Mouse (Mus musculus): ENCODE data around the gene Itgb1bp1. TPM values are rescaled to one million over a fixed set of nuclear protein-coding genes. Genes with fewer than 3 reads are reported as not detected.
A peak's percentile ranks its signal among the peaks of the same experiment; 100 is the strongest.

Gene Itgb1bp1
- polyA plus RNA-seq, 1 experiment from 2014 or later: 40.3 TPM

DNA sequence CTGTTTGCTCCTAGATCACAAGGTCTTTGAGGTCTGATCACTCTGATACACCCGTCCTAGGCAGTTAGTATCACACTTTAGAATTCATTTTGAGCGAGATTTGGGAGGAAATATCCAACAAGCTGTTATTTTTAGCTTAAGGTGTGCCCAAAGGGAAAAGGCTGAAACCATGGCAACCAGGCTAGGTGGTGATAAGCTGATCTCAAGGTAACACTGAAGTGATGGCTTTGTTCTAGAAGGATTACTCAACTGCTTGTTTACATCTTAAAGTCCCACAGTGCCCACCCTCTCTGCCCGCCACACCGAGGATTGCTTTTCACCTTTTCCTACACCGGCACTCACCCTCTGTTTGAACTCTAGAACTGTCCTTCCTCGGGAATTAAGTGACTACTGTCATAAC is 3.6 kb upstream of the Itgb1bp1 start:
- Histone ChIP-seq H3K9ac (replicated peaks) (no peak overlapping the region), H3K9me3 (no peaks in the 10 kb centered on the region), H3K36me3 (peaks cover 50% of the 10 kb centered on the region), H3K4me1 (replicated peaks) (peaks cover 28% of the 10 kb centered on the region), H3K27me3 (no peaks in the 10 kb centered on the region), H3K4me3 (replicated peaks) (no peak overlapping the region), H3K4me2 (replicated peaks) (no peak overlapping the region), H3K27ac (no peak overlapping the region)
- ATAC-seq: no peak
- 91% methylated on average over 6 of the region's 6 CpGs for WGBS

GRCm38 (mm10) chr12:21288716-21289395 is 2.8 kb upstream of the Itgb1bp1 start:
- Histone ChIP-seq H3K27me3 (no peaks in the 10 kb centered on the region), H3K9me3 (no peaks in the 10 kb centered on the region), H3K9ac (replicated peaks) (no peak overlapping the region), H3K27ac (no peak overlapping the region), H3K4me3 (replicated peaks) (no peak overlapping the region), H3K36me3 (peaks cover 43% of the 10 kb centered on the region), H3K4me1 (replicated peaks) (peaks cover 30% of the 10 kb centered on the region), H3K4me2 (replicated peaks) (no peak overlapping the region)
- no peak for ATAC-seq
- 96% methylated on average over 3 of the region's 3 CpGs for WGBS

DNA sequence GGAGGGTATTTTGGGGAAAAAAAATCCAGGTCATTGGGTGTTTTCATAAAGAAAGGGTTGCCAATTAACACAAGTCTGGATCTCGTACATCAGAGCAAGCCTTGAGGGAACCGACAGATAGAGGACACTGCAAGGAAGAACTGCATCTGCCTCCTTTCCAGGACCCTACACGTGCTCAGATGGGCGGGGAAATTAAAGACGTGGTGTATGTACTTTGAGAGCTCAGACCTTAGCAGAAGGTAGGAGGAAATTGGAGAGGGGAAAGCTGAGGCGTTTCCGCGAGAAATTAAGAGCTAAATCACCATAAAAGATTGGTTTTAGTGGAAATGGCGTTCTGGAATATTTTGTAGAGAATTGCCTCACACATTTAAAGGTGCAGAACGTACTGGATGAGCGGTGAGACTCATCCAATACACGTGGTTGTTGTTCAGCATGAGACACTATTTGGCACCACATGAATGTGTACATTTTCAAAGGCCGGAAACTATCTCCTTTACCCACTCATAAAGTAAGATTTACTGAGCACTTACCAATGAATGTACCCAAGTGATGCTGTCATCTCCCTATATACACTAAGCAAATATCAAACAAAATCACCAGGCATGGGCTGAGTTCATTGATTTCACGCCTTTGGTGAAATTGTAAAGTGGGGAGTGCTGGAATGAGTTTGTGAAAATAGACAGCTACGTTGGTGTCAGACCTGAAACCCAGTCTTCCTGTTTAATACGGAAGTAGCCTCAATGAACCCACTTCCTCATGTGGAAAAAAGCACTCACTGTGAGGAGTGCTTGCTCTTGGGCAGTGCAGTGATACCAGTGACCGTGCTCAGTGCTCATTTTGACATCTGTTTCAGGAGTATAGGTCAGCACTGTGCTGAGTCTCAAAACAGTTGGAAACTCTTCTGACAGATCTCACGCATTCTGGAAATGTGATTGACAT is 897 bp upstream of the Itgb1bp1 start:
- Histone ChIP-seq H3K9me3 (no peaks in the 10 kb centered on the region), H3K4me1 (replicated peaks) (peaks cover 30% of the 10 kb centered on the region), H3K27ac (peak overlapping the region; percentile 90), H3K36me3 (peaks cover 24% of the 10 kb centered on the region), H3K9ac (replicated peaks) (peak overlapping the region; percentile 82), H3K4me2 (replicated peaks) (peak overlapping the region; percentile 78), H3K4me3 (replicated peaks) (peak overlapping the region; percentile 71), H3K27me3 (no peaks in the 10 kb centered on the region)
- 37% methylated on average over 18 of the region's 18 CpGs for WGBS
- ATAC-seq: peak; percentile 38; the same call in 1 of the 2 replicates

- peak; percentile 15 for ATAC-seq
- Histone ChIP-seq H3K27me3 (no peaks in the 10 kb centered on the region), H3K4me2 (replicated peaks) (peak overlapping the region; percentile 69), H3K27ac (peak overlapping the region; percentile 83), H3K36me3 (peaks cover 11% of the 10 kb centered on the region; the same call in 1 of the 2 replicates), H3K4me3 (replicated peaks) (peak overlapping the region; percentile 71), H3K4me1 (replicated peaks) (peaks cover 30% of the 10 kb centered on the region), H3K9ac (replicated peaks) (peak overlapping the region; percentile 78), H3K9me3 (no peaks in the 10 kb centered on the region)
- under 1% methylated on average over 47 of the region's 47 CpGs for WGBS
These were observed 409 bp downstream of the Itgb1bp1 start for GRCm38 (mm10) chr12:21285508-21286242.

GRCm38 (mm10) chr12:21284761-21285441 is 1.2 kb downstream of the Itgb1bp1 start, which contains the start of gene Cpsf3:
Gene Cpsf3 (plus strand): TSS chr12:21285391.
- Histone ChIP-seq H3K9me3 (no peaks in the 10 kb centered on the region), H3K4me1 (replicated peaks) (peaks cover 30% of the 10 kb centered on the region), H3K4me2 (replicated peaks) (peak within 1 kb of the TSS; percentile 78), H3K36me3 (0 out of 2 replicates have a peak, but pooled peaks cover 3% of the 10 kb centered on the region), H3K27ac (peak within 1 kb of the TSS; percentile 90), H3K4me3 (replicated peaks) (peak within 1 kb of the TSS; percentile 71), H3K9ac (replicated peaks) (peak within 1 kb of the TSS; percentile 82), H3K27me3 (no peaks in the 10 kb centered on the region)
- ATAC-seq: no peak
- 57% methylated on average over 11 of the region's 11 CpGs for WGBS

DNA sequence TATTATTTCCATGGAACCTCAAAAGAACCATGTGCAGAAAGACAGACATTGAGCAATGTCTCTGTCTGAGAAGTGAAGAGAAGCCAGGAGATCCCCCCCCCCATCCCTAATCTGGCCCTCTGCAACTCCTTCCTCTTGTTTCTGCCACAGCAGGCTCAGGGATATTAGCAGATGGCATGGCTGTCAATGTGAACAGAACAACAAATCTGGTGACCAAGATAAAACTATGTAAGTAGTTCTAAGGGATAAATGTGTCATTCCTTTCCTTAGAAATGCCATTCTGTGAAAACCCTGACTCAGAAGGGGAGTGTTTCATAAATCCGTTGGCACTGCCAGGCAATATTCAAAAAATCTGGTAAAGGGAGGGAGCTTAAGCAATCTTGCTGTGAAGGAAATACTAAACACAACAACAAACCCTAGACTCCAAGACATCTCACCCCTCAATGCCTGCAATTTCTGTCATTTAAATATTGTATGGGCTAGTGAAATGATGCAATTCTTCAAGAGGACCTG is 8.7 kb downstream of the Itgb1bp1 start:
- Histone ChIP-seq H3K4me1 (replicated peaks) (no peaks in the 10 kb centered on the region), H3K4me3 (replicated peaks) (no peak overlapping the region), H3K36me3 (peaks cover 8% of the 10 kb centered on the region; the same call in 1 of the 2 replicates), H3K9me3 (no peaks in the 10 kb centered on the region), H3K9ac (replicated peaks) (no peak overlapping the region), H3K27ac (no peak overlapping the region), H3K27me3 (no peaks in the 10 kb centered on the region), H3K4me2 (replicated peaks) (no peak overlapping the region)
- WGBS: 78% methylated on average over 1 of the region's 1 CpGs
- no peak for ATAC-seq

DNA sequence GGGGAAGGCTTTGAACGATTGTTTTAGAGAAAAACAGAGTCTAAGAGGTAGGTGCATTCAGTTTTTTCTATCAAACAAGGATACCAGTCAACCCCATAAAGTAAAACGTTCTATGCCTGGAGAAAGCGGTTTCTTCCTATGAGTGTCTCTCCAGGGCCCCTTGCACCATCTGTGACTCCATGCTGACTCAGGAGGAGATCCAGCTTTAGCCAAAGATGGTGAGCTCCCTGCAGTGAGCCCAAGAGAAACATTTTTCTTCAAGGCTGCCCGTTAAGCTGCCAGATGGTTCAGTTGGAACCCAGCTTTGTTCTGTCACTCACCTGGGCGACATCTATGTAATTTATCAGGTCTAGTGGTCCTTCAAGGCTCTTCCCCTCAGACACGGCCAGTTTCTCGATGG is 11.6 kb downstream of the Itgb1bp1 start:
- WGBS: 82% methylated on average over 7 of the region's 7 CpGs
- Histone ChIP-seq H3K9ac (replicated peaks) (no peak overlapping the region), H3K36me3 (peaks cover 31% of the 10 kb centered on the region), H3K27ac (no peak overlapping the region), H3K27me3 (no peaks in the 10 kb centered on the region), H3K9me3 (no peaks in the 10 kb centered on the region), H3K4me3 (replicated peaks) (no peak overlapping the region), H3K4me2 (replicated peaks) (no peak overlapping the region), H3K4me1 (replicated peaks) (no peaks in the 10 kb centered on the region)
- no peak for ATAC-seq

- no peak overlapping the region for H3K27ac ChIP-seq
- no peak for ATAC-seq
- no peak overlapping the region for H3K4me2 ChIP-seq (replicated peaks)
- no peaks in the 10 kb centered on the region for H3K27me3 ChIP-seq
- H3K4me1 ChIP-seq (replicated peaks): no peaks in the 10 kb centered on the region
- no peak overlapping the region for H3K9ac ChIP-seq (replicated peaks)
- no peaks in the 10 kb centered on the region for H3K9me3 ChIP-seq
- WGBS: 94% methylated on average over 8 of the region's 8 CpGs
- no peak overlapping the region for H3K4me3 ChIP-seq (replicated peaks)
- peaks cover 78% of the 10 kb centered on the region for H3K36me3 ChIP-seq
These were observed 17.9 kb downstream of the Itgb1bp1 start for GRCm38 (mm10) chr12:21268083-21268616.

DNA sequence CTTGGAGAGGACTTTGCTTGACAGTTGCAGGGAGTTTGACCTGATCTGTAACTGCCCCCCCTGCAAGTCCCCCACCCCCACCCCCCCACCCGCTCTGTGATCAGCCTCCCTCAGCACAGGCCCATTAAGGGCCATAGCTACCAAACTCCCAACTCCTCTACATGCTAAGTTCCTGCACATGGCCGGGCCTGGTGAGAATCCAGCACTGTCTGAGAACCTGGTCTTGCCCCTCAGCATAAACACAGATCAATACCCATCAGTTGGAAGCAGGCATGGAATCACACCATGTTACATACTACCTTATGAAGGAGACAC is 19.3 kb downstream of the Itgb1bp1 start:
- Histone ChIP-seq H3K4me2 (replicated peaks) (no peak overlapping the region), H3K9ac (replicated peaks) (no peak overlapping the region), H3K36me3 (peaks cover 83% of the 10 kb centered on the region), H3K4me3 (replicated peaks) (no peak overlapping the region), H3K27me3 (no peaks in the 10 kb centered on the region), H3K4me1 (replicated peaks) (no peaks in the 10 kb centered on the region), H3K27ac (no peak overlapping the region), H3K9me3 (no peaks in the 10 kb centered on the region)
- ATAC-seq: peak; percentile 58; the same call in 1 of the 2 replicates
- 90% methylated on average over 2 of the region's 2 CpGs for WGBS

- peaks cover 79% of the 10 kb centered on the region for H3K36me3 ChIP-seq
- H3K27me3 ChIP-seq: no peaks in the 10 kb centered on the region
- H3K4me1 ChIP-seq (replicated peaks): no peaks in the 10 kb centered on the region
- 76% methylated on average over 14 of the region's 14 CpGs for WGBS
- H3K27ac ChIP-seq: no peak overlapping the region
- H3K4me2 ChIP-seq (replicated peaks): no peak overlapping the region
- no peak overlapping the region for H3K4me3 ChIP-seq (replicated peaks)
- H3K9ac ChIP-seq (replicated peaks): no peak overlapping the region
- no peaks in the 10 kb centered on the region for H3K9me3 ChIP-seq
- ATAC-seq: peak; percentile 87
These were observed 19.9 kb downstream of the Itgb1bp1 start for GRCm38 (mm10) chr12:21265946-21266783.

Data from midbrain, embryonic 13.5 days (tissue).